Mouse (Mus musculus) fat pad, adult 2 months (tissue): ENCODE data around the gene Wnk4.

Source experiments
- DNase-seq: peaks from one replicate; pipeline ENCODE4 v3.0.0-alpha.2; 2011; ENCODE audit warnings: low read depth, low spot score; ENCODE audit errors: extremely low read depth

Gene Wnk4

GRCm38 (mm10) chr11:101238071-101238647 lies 22.2 kb upstream of the Wnk4 start:
- DNase-seq = no peak

DNA sequence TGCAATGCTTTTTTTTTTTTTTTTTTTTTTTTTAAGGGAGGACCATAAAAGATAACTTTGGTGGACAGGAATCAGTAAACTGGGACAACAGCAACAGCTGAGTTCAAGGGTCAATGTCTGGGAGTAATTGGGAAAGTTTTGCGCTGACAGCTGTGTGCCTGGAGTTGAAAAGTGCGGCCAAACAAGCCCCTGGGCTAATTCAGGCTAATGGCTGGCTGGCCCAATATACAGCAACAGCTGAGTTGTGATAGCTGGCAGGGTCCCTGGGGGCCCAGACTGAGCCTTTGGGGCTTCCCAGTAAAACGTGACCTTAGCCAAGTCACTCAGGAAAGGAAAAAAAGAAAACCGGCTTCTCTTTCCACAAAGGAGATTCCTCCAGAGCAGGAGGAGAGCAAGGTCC lies 15.3 kb upstream of the Wnk4 start:
- DNase-seq = no peak

GRCm38 (mm10) chr11:101245855-101246701 lies 14.3 kb upstream of the Wnk4 start, which contains the start of gene Ramp2:
Gene Ramp2, plus strand, starts transcription at chr11:101246028.
- no peak for DNase-seq

GRCm38 (mm10) chr11:101246702-101247012 lies 13.7 kb upstream of the Wnk4 start:
- no peak for DNase-seq

DNA sequence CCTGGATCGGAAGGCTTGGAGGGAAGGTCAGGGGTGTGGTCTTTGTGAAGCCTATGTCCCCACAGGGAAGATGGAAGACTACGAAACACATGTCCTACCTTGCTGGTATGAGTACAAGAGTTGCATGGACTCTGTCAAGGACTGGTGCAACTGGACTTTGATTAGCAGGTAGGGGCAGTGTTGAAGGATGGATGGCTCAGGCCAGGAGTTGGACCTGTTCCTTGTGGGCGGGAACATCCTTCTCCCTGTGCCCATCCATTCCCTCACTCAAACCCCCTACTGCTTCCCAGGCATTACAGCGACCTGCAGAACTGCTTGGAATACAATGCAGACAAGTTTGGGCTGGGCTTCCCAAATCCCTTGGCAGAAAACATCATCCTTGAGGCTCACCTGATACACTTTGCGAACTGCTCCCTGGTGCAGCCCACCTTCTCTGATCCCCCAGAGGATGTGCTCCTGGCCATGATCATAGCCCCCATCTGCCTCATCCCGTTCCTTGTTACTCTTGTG lies 12.8 kb upstream of the Wnk4 start:
- no peak for DNase-seq

- DNase-seq = no peak
Measured at GRCm38 (mm10) chr11:101248258-101248994, 11.9 kb upstream of the Wnk4 start.

DNA sequence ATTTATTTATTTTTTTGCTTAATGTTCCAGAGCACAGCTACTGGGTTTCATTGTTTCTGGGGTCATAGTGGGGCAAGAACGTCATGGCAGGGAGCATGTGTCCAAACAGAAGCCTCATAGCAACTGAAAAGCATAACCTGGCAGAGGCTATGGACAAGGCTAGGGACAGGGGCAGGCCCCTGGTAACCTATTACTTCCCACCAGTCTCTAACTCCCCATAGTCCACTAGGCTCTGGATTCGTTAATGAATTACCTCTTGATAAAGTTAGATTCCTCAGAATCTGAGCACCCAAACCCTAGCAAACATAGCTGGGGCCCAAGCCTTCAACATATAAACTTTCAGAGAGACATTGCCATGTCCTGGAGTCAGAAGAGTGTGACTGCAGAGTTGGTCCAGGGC lies 9.3 kb upstream of the Wnk4 start:
- no peak for DNase-seq

DNA sequence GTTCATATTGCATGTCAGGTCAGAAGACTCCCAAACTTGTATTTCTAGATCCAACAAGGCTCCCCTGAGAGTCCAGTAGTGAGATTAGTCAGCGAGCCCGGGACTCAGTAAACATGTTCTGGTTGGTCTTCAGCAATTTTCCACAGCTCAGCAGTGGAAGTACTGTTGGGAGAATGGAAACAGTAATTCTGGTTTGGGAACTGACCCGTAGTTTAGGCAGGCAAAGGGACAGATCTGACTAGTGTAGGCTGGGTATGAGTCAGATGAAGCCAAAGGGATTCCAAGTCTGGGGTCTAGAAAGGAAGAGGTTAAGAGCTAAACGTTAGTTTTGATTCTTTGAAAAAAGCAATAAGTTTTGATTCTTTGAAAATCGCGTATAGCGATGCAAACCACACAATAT lies 7.4 kb upstream of the Wnk4 start:
- DNase-seq = no peak

DNA sequence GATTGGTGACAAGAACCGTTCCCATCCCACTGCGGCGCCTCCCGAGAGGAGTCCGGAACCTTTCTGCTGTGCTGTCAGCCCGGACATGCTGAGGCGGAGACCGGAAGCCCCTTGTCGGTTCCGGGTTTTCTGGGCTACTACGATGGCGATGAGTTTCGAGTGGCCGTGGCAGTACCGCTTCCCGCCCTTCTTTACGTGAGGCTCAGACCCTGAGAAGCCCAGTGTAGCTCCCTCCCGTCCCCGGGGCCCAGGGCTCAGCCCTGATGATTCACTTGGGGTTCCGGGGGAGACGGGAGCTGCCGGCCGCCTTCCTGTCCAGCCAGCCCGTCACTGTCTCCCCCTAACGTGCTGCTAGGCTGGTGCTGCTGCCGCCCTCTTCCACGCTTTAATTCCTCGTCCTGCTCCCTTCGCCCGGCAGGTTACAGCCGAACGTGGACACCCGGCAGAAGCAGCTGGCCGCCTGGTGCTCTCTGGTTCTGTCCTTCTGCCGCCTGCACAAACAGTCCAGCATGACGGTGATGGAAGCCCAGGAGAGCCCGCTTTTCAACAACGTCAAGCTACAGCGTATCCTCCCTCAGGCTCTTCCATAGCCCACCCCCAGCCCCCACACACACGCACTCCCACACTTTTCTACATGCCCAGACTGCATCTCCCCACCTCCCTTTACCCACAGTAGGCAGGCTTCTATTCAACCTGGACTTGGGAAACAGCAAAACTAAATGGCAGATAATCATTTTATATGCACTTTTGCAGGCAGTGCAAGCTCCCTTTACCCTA lies 6.6 kb upstream of the Wnk4 start, which contains the start of gene Vps25:
Vps25 (plus strand) TSS at position 95 of the 777 bp plus-strand sequence.
- DNase-seq = no peak

GRCm38 (mm10) chr11:101255826-101256775 lies 4.3 kb upstream of the Wnk4 start:
- no peak for DNase-seq

DNA sequence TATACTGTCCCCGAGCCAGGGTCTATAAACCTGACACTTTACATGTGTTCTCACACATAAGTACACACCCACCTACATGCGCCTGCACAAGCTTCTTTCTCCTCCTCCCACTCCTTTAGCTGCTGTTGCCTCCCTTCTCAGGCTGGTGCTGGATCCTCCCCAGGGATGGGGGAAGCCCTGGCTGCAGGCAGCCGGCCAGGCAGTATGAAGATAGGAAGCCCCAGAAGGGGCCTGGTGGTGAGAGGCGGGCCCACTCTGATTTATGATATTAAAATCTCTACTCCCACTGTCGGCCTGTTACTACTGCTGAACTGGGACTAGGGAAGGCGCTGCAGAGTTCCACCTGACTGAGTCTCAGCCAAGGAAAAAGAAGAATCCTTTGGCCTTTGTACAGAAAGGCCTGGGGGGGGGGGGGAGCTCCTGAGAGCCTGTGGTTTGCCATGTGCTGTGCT lies 1.1 kb upstream of the Wnk4 start:
- DNase-seq = no peak

DNA sequence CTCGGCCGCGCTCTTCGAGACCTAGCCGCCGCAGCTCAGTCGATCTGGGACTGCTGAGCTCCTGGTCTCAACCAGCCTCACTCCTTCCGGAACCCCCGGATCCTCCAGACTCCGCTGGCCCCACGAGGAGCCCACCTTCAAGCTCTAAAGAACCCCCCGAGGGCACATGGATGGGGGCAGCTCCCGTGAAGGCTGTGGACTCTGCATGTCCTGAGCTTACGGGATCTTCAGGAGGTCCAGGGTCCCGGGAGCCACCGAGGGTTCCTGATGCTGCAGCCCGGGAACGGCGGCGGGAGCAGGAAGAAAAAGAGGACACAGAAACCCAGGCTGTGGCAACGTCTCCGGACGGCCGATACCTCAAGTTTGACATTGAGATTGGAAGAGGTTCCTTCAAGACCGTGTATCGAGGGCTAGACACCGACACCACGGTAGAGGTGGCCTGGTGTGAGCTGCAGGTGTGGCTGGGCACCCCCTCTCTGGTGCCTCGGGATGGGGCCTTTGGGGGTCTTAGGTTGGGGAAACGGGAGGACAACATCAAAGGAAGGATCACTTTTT lies 536 bp downstream of the Wnk4 start:
- no peak for DNase-seq

DNA sequence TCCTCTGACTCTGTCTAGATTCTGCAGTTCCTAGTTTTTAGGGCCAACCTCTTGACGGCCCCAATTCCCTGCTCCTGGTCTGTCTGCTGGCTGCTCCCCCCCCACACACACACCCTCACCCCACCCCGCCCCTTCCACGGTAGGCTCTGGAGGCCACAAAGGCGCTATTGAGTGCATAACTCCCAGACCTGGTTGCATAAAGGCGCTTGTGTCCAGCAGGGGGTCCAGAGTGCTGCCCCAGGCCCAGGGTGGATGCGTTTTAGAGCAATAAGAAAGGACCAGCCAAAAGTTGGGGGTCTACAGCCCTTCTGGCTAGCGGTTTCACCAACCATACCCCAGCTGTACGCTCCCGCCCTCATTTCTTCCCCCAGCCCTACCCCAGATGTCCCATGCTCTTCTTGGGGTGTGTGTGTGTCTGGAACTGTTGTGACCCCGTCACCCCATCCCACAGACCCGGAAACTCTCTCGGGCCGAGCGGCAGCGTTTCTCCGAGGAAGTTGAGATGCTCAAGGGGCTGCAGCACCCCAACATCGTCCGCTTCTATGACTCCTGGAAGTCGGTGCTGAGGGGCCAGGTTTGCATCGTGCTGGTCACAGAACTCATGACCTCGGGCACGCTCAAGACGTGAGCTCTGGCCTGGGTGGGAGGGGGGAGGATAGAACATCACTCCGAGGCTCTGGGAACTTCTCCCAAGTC lies 2.1 kb downstream of the Wnk4 start:
- DNase-seq = no peak

GRCm38 (mm10) chr11:101263138-101263988 lies 3.0 kb downstream of the Wnk4 start:
- DNase-seq = no peak

DNA sequence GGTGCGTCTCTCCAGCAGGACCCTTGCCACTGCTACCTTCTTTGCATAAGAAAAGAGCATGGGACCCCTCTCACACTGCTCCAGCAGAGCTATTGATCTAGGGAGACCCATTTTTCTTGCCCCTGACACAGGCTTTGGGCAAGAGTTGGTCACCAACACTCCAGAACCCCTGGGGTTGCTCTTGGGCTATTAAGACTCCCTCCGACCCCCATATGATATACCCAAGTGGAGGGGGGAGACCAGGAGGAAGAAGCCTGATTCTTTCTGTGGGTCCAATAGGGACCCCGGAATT lies 3.6 kb downstream of the Wnk4 start:
- no peak for DNase-seq

DNA sequence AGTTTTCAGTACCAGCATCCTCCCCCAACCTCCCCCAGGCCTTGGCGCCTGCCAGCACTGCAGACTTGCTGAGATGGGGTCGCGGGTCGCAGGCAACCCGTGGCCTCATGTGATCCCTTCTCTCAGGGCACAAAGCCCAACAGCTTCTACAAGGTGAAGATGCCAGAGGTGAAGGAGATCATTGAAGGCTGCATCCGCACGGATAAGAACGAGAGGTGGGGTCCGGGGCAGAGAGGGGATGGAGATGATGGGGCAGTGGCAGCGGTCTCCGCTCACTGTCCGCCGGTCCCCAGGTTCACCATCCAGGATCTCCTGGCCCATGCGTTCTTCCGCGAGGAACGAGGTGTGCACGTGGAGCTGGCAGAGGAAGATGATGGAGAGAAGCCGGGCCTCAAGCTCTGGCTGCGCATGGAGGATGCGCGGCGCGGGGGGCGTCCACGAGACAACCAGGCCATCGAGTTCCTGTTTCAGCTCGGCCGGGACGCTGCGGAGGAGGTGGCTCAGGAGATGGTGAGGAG lies 4.6 kb downstream of the Wnk4 start:
- no peak for DNase-seq

- DNase-seq = no peak
Measured at GRCm38 (mm10) chr11:101265906-101266305, 5.5 kb downstream of the Wnk4 start.

DNA sequence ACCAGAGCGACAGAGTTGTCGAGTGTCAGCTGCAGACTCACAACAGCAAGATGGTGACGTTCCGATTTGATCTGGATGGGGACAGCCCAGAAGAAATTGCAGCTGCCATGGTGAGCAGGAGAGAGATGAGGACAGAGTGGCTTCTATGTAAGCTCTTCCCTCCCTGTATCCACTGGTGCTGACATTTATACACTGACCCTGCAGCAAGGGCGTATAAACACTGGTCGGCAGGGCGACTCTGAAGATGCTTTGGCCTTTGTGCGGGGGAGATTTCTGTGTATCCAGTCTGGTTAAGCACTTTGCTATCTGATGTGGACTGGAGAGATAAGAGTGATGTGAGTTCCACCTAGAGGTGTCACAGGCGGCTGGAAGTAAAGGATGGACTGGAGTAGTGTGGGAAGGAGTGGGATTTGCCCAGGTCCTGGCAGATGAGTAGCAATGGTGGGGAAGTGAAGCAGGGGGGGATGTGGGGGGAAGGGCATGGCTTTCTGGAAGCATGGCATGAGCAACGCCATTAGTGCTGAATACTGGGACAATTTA lies 9.3 kb downstream of the Wnk4 start:
- DNase-seq = no peak
